Mouse (Mus musculus) spleen, adult 2 months (tissue): ENCODE measurements around the gene Bace2. TPM values are rescaled to one million over a fixed set of nuclear protein-coding genes. Genes with fewer than 3 reads are reported as not detected.

Source experiments
- DNase-seq, 2 experiments: peaks; one replicate each; pipeline versions ENCODE4 v3.0.0 to v3.0.0-alpha.2; 2012 to 2021; ENCODE audit warnings: low spot score in 2 of 2, low read depth in 1 of 2
- H3K27ac ChIP-seq: fragments of 200-500 bp; 2 replicates; pipeline ENCODE4 v1.5.1; 2012; ENCODE audit warnings: low read length, inconsistent platforms; ENCODE audit not compliant: insufficient read depth
- H3K27me3 ChIP-seq: fragments of 200-500 bp; 2 replicates; pipeline ENCODE4 v1.6.1; 2012; ENCODE audit warnings: mild to moderate bottlenecking, moderate library complexity, low read length, inconsistent platforms; ENCODE audit not compliant: control insufficient read depth, insufficient read depth
- H3K36me3 ChIP-seq: fragments of 200-500 bp; 2 replicates; pipeline ENCODE4 v1.6.1; 2012; ENCODE audit warnings: mild to moderate bottlenecking, low read length, inconsistent platforms; ENCODE audit not compliant: control insufficient read depth, insufficient read depth
- H3K4me1 ChIP-seq: fragments of 200-500 bp; 2 replicates; pipeline ENCODE4 v1.6.1; 2011; ENCODE audit warnings: inconsistent platforms; ENCODE audit not compliant: control insufficient read depth, insufficient read depth, insufficient read length
- H3K4me3 ChIP-seq: fragments of 200-500 bp; 2 replicates; pipeline ENCODE4 v1.5.1; 2011; ENCODE audit warnings: mild to moderate bottlenecking, inconsistent platforms; ENCODE audit not compliant: insufficient read depth, insufficient read length; ENCODE audit errors: extremely low read depth
- CTCF ChIP-seq: fragments of 200-500 bp; IDR thresholded peaks from 2 replicates; pipeline ENCODE4 v1.5.1; 2011; ENCODE audit warnings: mild to moderate bottlenecking, inconsistent platforms; ENCODE audit not compliant: insufficient read depth, insufficient read length, insufficient replicate concordance; ENCODE audit errors: extremely low read depth
- POLR2A ChIP-seq: fragments of 200-500 bp; IDR thresholded peaks from 2 replicates; pipeline ENCODE4 v1.6.1; 2011; ENCODE audit warnings: low read depth, low read length, inconsistent platforms
- WGBS: fragments of 180-500 bp; shearing (Covaris S2); methylation state at CpG from one replicate; pipeline ENCODE4 v1.1.7; 2018; 5-methylcytosine and 5-hydroxymethylcytosine counted together
- polyA plus RNA-seq: library from polyadenylated mRNA; depleted of rRNA; stranded (reverse); fragments of >200 nt; gene quantifications from 2 replicates; pipeline ENCODE4 v1.2.3, GENCODE M21; 2012

Bace2 gene
- polyA plus RNA-seq, 1 experiment = 2.4 TPM

GRCm38 (mm10) chr16:97366141-97366540, 9.6 kb downstream of the Bace2 start:
- Histone ChIP-seq H3K4me3 (no peak overlapping the region), H3K27ac (no peak overlapping the region), H3K4me1 (no peaks in the 10 kb centered on the region), H3K27me3 (no peaks in the 10 kb centered on the region), H3K36me3 (no peaks in the 10 kb centered on the region)
- no peak for DNase-seq
- WGBS = 42% methylated on average over 2 of the region's 2 CpGs
- no peak for TF ChIP-seq CTCF
- no peak for TF ChIP-seq POLR2A

- H3K27ac ChIP-seq = no peak overlapping the region
- H3K4me3 ChIP-seq = no peak overlapping the region
- H3K36me3 ChIP-seq = no peaks in the 10 kb centered on the region
- H3K27me3 ChIP-seq = no peaks in the 10 kb centered on the region
- H3K4me1 ChIP-seq = no peaks in the 10 kb centered on the region
- WGBS = 85% methylated on average over 4 of the region's 4 CpGs
- DNase-seq = no peak
- no peak for TF ChIP-seq CTCF
- TF ChIP-seq POLR2A = no peak
Measured at GRCm38 (mm10) chr16:97370258-97370657, 13.7 kb downstream of the Bace2 start.

- Histone ChIP-seq H3K36me3 (no peaks in the 10 kb centered on the region), H3K4me1 (no peaks in the 10 kb centered on the region), H3K4me3 (no peak overlapping the region), H3K27ac (no peak overlapping the region), H3K27me3 (no peaks in the 10 kb centered on the region)
- no peak for DNase-seq
- no peak for TF ChIP-seq CTCF
- no peak for TF ChIP-seq POLR2A
- 78% methylated on average over 2 of the region's 2 CpGs for WGBS
Measured at GRCm38 (mm10) chr16:97387955-97388354, 31.4 kb downstream of the Bace2 start.

GRCm38 (mm10) chr16:97391289-97391688, 34.7 kb downstream of the Bace2 start:
- Histone ChIP-seq H3K4me1 (no peaks in the 10 kb centered on the region), H3K4me3 (no peak overlapping the region), H3K27ac (no peak overlapping the region), H3K27me3 (no peaks in the 10 kb centered on the region), H3K36me3 (no peaks in the 10 kb centered on the region)
- no peak for DNase-seq
- 56% methylated on average over 2 of the region's 2 CpGs for WGBS
- TF ChIP-seq POLR2A (no peak), CTCF (no peak)

- WGBS = 63% methylated on average over 3 of the region's 3 CpGs
- TF ChIP-seq POLR2A (no peak), CTCF (no peak)
- DNase-seq = no peak
Measured at GRCm38 (mm10) chr16:97391701-97392384, 35.3 kb downstream of the Bace2 start.

GRCm38 (mm10) chr16:97396436-97396835, 39.9 kb downstream of the Bace2 start:
- Histone ChIP-seq H3K27ac (no peak overlapping the region), H3K27me3 (no peaks in the 10 kb centered on the region), H3K4me3 (no peak overlapping the region), H3K4me1 (no peaks in the 10 kb centered on the region), H3K36me3 (no peaks in the 10 kb centered on the region)
- TF ChIP-seq CTCF (no peak), POLR2A (no peak)
- DNase-seq = no peak
- WGBS = 90% methylated on average over 4 of the region's 4 CpGs

More at GRCm38 (mm10) chr16:97391701-97392384, 35.3 kb downstream of the Bace2 start:
- no peaks in the 10 kb centered on the region for H3K27me3 ChIP-seq
- H3K27ac ChIP-seq = no peak overlapping the region
- no peaks in the 10 kb centered on the region for H3K36me3 ChIP-seq
- no peak overlapping the region for H3K4me3 ChIP-seq
- no peaks in the 10 kb centered on the region for H3K4me1 ChIP-seq

- Histone ChIP-seq H3K36me3 (no peaks in the 10 kb centered on the region), H3K27ac (no peak overlapping the region), H3K27me3 (no peaks in the 10 kb centered on the region), H3K4me3 (no peak overlapping the region), H3K4me1 (no peaks in the 10 kb centered on the region)
- 70% methylated on average over 2 of the region's 2 CpGs for WGBS
- no peak for DNase-seq
- TF ChIP-seq POLR2A (no peak), CTCF (no peak)
Measured at GRCm38 (mm10) chr16:97397945-97398531, 41.5 kb downstream of the Bace2 start.
